Mouse (Mus musculus) E14TG2a.4 (cell line): ENCODE data around the gene Trim43a.
A peak's percentile ranks its signal among the peaks of the same experiment; 100 is the strongest.
"Not testable (repeated sequence)": the region's sequence is repeated elsewhere in the genome, so short reads cannot be mapped to it uniquely, and the experiment has no call there.

Experiments
- H3K27me3 ChIP-seq: 2 replicates; pipeline ENCODE4 v1.6.1; 2014; ENCODE audit warnings: low read length, control low read depth; ENCODE audit not compliant: insufficient read depth
- H3K36me3 ChIP-seq: 2 replicates; pipeline ENCODE4 v1.6.1; 2014; ENCODE audit warnings: low read length, control low read depth; ENCODE audit not compliant: insufficient read depth
- H3K4me1 ChIP-seq: replicated peaks from 2 replicates; pipeline ENCODE4 v1.6.1; 2014; ENCODE audit warnings: low read depth, low read length, control low read depth
- H3K4me3 ChIP-seq: replicated peaks from 2 replicates; pipeline ENCODE4 v1.5.1; 2014; ENCODE audit warnings: mild to moderate bottlenecking, low read length
- H3K9me3 ChIP-seq: 2 replicates; pipeline ENCODE4 v1.6.1; 2014; ENCODE audit warnings: low read length, control low read depth
- CTCF ChIP-seq: conservative IDR thresholded peaks from 2 replicates; pipeline ENCODE4 v1.5.1; 2014; ENCODE audit warnings: low read length
- NANOG ChIP-seq: IDR thresholded peaks from 2 replicates; pipeline ENCODE4 v1.6.1; 2014; ENCODE audit warnings: borderline replicate concordance, low read length, mixed read lengths
- POU5F1 ChIP-seq: IDR thresholded peaks from 2 replicates; pipeline ENCODE4 v1.6.1; 2014; ENCODE audit warnings: low read length, borderline replicate concordance

The Trim43a gene

GRCm38 (mm10) chr9:88580591-88580990 is at the start of gene Trim43a:
Gene Trim43a, plus strand, starts transcription at chr9:88580891.
- not testable (repeated sequence) for H3K27me3 ChIP-seq, H3K36me3 ChIP-seq, H3K9me3 ChIP-seq, H3K4me3 ChIP-seq, H3K4me1 ChIP-seq

- TF ChIP-seq NANOG = no peak
- Histone ChIP-seq H3K9me3 (no peaks in the 10 kb centered on the region), H3K4me3 (no peak overlapping the region), H3K36me3 (no peaks in the 10 kb centered on the region), H3K27me3 (0 out of 2 replicates have a peak, but pooled peaks cover 5% of the 10 kb centered on the region), H3K4me1 (no peaks in the 10 kb centered on the region)
These were observed 46.6 kb upstream of the Trim43a start for GRCm38 (mm10) chr9:88534093-88534492.

DNA sequence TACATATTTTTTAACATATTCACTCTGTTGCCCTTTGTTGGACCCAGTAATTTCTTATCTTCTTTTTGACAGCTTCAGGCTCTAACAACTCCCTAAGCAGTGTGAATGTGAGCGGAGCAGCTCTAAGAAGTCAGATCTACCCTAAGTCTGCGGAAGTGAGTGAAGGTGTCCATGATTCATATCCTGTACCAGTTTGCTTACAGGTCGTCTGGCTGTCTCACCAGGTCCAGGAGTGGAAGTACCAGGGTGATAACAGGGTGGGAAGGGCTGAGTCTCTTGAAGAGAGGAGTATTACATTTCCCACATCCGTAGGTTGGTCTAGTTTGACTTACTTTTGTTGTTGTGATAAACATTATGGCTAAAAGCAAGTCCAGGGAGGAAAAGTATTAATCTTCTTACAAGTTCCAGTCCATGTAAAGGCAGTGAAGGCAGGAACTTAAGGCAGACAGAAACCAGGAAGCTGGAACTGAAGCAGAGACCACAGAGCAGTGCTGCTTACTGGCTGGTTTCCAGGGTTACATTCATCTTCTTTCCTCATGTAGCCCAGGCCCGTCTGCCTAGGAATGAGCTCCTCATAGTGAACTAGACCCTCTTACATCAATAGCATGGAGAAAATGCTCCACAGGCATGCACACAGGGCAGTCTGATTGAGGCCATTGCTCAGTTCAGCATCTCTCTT is 41.0 kb upstream of the Trim43a start:
- H3K4me1 ChIP-seq = no peaks in the 10 kb centered on the region
- TF ChIP-seq POU5F1 (no peak), CTCF (no peak), NANOG (no peak)
- no peaks in the 10 kb centered on the region for H3K36me3 ChIP-seq
- no peaks in the 10 kb centered on the region for H3K9me3 ChIP-seq
- no peak overlapping the region for H3K4me3 ChIP-seq
- H3K27me3 ChIP-seq = no peaks in the 10 kb centered on the region

DNA sequence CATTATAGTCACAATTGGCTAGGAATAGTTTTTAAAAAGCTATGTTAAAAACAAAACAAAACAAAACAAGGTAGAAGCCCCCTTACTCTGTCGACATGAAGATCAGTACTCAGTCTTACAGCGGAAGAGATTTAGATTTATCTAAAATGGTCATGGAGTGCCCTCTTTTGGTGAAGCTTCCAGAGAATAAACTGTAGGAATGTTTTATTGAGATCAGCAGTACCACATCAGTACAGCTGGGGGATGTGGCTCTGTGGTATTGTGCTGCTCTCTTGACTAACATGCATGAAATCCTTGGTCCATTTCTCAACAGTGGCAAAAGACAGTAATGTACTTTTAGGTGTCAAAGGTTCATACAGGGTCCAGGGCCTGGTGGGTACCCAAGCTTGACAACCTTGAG is 37.9 kb upstream of the Trim43a start:
- Histone ChIP-seq H3K4me1 (peaks cover 7% of the 10 kb centered on the region), H3K36me3 (no peaks in the 10 kb centered on the region), H3K27me3 (no peaks in the 10 kb centered on the region), H3K9me3 (no peaks in the 10 kb centered on the region), H3K4me3 (no peak overlapping the region)
- TF ChIP-seq NANOG (no peak), POU5F1 (no peak), CTCF (peak; percentile 16; the same call in 1 of the 2 replicates)

DNA sequence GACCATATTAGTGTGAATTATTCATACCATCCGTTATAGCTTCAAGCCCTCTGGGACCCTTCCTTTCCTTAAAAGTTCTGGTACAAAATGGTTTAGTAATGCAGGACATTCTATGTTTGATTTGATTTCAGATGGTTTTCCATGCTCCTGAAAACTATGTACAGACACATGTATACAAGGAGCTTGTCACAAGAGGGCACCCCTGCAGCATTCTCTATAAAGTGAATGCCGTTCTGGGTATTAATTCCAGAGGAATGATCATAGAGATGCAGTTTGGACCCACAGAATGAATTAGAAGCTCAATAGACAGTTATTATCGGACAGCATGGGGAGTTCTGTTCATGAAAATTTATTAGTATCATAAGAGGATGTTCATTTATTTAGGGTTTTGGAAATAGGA is 35.2 kb upstream of the Trim43a start:
- TF ChIP-seq CTCF = no peak
- no peak for TF ChIP-seq NANOG
- no peak for TF ChIP-seq POU5F1
- Histone ChIP-seq H3K4me1 (peaks cover 18% of the 10 kb centered on the region), H3K9me3 (no peaks in the 10 kb centered on the region), H3K36me3 (no peaks in the 10 kb centered on the region), H3K4me3 (no peak overlapping the region), H3K27me3 (no peaks in the 10 kb centered on the region)

GRCm38 (mm10) chr9:88546166-88546565 is 34.5 kb upstream of the Trim43a start:
- Histone ChIP-seq H3K36me3 (no peaks in the 10 kb centered on the region), H3K4me3 (no peak overlapping the region), H3K27me3 (no peaks in the 10 kb centered on the region), H3K9me3 (no peaks in the 10 kb centered on the region), H3K4me1 (peaks cover 18% of the 10 kb centered on the region)
- no peak for TF ChIP-seq NANOG
- peak; percentile 92 for TF ChIP-seq CTCF

- no peak overlapping the region for H3K4me3 ChIP-seq
- H3K27me3 ChIP-seq = no peaks in the 10 kb centered on the region
- no peaks in the 10 kb centered on the region for H3K9me3 ChIP-seq
- TF ChIP-seq CTCF (no peak), POU5F1 (no peak)
- no peaks in the 10 kb centered on the region for H3K36me3 ChIP-seq
- H3K4me1 ChIP-seq = peaks cover 18% of the 10 kb centered on the region
These were observed 34.0 kb upstream of the Trim43a start for GRCm38 (mm10) chr9:88546657-88547056.

GRCm38 (mm10) chr9:88547270-88547669 is 33.4 kb upstream of the Trim43a start:
- no peaks in the 10 kb centered on the region for H3K9me3 ChIP-seq
- peaks cover 18% of the 10 kb centered on the region for H3K4me1 ChIP-seq
- no peaks in the 10 kb centered on the region for H3K36me3 ChIP-seq
- H3K4me3 ChIP-seq = peak overlapping the region; percentile 97
- no peaks in the 10 kb centered on the region for H3K27me3 ChIP-seq
- TF ChIP-seq CTCF (peak; percentile 25; the same call in 1 of the 2 replicates), NANOG (no peak)

GRCm38 (mm10) chr9:88547851-88548613 is 32.7 kb upstream of the Trim43a start, which contains the start of gene Zfp949:
Gene Zfp949, plus strand, starts transcription at chr9:88548020.
- Histone ChIP-seq H3K4me3 (peak within 1 kb of the TSS; percentile 97), H3K36me3 (no peaks in the 10 kb centered on the region), H3K4me1 (peaks cover 18% of the 10 kb centered on the region), H3K27me3 (no peaks in the 10 kb centered on the region), H3K9me3 (no peaks in the 10 kb centered on the region)
- TF ChIP-seq NANOG (no peak), POU5F1 (no peak), CTCF (no peak)
